Mouse (Mus musculus): ENCODE results near the gene Pfkm.

The Pfkm gene

DNA sequence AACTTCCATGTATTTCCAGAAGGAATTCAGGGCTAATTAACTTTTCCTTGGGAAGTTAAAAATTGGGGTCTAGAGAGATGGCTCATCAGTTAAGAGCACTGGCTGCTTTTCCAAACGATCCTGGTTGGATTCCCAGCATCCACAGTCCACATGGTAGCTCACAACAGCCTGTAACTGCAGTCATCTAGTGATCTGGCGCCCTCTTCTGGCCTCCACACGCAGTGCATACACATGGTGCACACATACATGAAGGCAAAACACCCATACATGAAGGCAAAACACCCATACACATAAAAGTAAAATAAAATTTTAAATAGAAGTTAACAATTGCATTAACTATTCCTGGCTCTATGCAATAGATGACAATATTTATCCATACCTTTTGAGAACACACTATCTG, 4.6 kb downstream of the Pfkm start:
- DNase-seq (ENCODE audit: low read depth, low spot score) = peak; percentile 16

DNA sequence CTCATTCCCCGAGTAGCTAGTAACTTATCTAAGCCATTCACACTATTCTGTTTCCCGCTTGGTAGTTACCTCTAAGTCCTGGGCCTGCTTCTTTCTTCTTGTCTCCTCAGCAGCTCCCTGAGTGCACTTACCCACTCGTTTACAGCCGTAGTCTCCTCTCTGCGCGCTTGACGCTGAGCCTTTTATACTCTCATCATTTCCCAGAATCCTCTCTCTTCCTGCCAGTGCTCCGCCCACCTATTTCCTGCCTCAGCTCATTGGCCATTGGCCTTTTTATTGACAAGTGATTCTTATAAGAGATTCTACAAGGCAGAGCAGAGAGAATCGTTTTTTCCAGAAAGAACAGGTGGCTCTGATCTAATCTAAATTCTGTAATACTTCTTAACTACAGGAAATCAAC, 6.1 kb downstream of the Pfkm start:
- no peak for DNase-seq (ENCODE audit: low read depth, low spot score)

DNA sequence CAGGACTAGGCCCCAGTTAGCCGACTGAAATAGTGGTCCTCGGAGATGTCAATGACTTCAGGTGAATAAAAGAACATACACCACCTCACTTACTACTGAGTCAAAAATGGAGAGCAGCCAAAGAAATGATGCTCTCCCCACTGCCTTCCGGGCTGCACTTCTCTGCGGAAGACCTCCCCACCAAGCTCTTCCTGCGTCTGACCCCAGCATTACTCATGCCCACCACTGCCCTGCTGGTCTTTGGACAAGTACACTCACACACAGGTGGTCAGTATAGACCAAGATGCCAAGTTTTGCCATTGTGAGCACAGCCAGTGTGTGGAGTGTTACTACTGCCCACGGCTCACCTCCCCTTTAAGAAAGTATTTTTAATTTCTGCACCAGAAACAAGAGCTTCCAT, 10.0 kb downstream of the Pfkm start:
- no peak for DNase-seq (ENCODE audit: low read depth, low spot score)

DNA sequence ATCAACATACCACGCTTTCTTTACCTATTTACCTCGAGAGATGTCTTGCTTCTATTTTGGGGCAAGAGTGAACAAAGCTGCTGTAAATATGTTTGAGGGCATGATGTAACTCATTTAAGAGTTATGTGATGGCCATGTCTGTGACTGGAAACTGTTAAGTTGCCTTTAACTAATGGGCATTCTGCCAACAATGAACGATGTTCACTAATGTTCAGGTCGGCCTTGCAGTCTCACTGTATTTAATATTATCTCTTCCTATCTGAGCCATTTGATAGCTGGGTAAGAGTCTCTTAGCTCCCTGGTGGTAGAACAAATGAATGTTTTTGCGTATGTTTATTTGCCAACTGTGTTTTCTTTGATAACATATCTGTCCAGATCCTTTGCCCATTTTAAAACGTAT, 14.1 kb downstream of the Pfkm start:
- no peak for DNase-seq (ENCODE audit: low read depth, low spot score)

DNA sequence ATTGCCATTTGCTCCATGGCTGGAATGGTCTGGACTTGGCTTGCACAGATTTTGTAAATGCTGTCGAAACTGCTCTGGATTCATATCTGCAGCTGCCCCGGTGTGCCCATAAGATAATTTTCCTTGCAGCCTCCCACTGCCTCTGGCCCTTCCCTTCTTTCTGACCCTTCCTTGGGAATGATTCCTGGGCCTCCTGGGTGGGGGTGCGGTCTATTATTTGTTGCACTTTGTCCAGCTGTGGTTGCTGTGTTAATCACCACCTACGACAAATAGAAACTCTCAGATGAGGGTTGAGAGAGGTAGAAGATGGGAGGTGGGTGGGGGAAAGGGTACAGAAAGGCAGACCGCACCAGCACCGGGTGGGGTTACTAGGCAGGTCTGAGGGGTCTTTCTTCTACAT, 14.8 kb downstream of the Pfkm start:
- no peak for DNase-seq (ENCODE audit: low read depth, low spot score)

DNA sequence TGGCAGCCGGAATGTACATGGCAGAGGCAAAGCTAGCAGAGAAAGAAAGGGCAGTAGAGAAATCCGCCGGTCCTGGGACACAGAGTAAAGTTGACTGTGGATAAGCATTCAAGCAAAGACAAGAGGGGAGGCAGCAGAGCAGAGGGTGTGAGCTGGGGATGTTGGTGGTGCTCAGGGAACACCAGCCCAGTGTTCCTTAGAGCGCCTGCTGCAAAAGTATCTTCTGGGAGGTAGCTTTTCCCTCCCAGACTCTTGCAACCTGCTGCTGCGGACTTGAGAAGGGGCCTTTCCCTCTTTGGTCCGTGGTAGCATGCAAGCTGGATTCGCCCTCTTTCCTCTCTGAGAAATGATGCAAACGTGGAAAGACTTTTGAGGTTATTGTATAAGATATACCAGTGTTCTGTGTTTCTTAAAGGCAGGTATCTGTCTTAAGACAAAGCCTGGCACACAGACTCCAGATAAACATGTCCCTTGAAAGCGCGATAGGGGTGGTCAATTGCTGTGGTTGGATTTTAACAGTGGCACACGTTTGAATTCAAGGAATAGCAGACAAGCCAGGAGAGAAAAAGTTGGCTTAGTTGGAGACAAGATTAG, 15.4 kb downstream of the Pfkm start:
- no peak for DNase-seq (ENCODE audit: low read depth, low spot score)

DNA sequence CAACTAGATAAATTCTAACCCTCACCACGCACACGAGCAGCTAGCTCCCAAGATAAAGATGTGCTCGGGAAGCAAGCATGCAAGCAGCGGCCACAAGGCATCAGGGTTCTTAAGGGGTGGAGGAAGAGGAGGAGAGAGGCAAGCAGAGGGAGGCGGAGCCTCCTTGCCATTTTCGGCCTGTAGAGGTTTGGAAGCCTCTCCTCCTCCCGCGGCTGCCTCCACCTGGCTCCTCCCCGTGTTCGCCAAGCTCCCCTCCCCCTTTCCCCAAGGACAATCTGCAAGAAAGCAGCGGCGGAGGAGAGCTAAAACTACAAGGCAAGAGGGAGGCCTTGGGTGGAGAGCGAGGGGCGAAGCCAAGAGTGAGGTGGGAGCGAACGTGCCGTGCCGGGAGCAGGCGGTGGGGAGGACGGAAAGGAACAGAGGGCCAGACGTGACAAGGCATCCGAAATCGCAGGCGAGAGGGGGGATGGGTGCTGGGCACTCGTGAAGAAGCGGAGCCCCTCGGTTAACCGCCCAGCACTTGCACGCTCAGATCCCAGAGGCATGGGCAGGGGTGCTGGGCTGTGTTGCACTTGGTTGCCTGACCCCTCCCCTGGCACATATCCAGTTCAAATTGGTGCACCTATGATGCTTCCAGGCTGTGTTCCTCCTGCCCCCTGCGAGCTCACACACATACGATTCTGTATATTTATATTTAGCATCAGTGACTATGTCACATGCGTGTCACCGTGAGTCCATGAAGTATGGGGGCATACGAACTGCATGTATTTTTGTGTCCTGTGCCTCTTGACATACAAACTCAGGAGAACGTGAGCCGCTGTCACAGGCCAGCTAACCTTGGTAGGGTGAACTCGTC, 16.1 kb downstream of the Pfkm start:
- peak; percentile 87 for DNase-seq (ENCODE audit: low read depth, low spot score)

DNA sequence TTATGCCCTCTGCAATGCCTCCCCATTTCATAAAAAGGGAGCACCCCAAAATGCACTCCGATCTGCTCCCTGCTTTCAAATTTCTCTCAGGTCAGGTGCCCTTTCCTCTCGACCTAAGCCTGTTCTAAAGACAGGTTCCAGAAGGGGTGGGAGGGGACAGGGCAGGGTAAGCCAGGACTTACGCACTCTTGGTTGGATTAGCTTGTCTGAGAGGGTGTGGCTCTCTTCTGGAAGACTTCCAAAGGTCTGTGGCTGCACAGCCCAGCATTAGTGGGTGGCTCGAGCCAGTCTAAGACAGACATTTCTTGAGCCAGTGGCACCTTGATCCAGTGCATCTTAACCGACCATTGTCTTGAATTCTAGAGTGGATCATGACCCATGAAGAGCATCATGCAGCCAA, 19.4 kb downstream of the Pfkm start:
- DNase-seq (ENCODE audit: low read depth, low spot score) = no peak

DNA sequence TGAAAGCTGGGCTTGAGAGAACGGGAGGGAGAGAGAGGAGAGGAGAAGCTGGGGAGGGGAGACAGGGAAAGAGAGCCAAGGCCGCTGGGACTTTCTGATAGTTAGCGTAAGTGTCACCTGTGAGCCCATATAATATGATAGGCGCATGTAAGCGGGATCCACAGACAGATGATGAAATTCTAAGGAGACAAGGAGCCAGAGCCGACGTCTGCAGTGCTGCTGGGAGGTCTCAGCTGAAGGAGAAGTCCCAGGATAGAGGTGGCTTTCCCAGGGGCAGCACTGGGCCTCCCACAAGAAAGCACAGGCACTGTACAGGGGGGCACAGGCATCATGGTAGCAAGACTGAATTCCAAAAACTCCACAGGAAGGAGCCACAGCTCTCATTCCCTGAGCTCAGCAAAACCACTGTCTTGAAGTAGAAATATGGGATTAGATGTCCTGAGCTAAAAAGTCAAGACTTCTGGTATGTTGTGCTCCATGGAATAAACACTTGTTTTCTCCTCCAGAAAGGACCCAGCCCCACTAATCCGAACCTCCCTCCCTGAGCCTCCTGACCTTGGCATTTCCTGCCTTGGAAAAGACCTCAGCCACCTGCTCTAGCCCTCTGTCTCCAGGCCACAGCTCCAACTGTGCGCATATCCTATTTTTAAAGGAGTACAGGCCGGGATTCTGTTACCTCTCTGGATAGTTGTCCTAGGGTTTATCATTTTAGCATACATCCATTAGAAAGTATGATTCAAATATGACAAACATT, 21.9 kb downstream of the Pfkm start:
- DNase-seq (ENCODE audit: low read depth, low spot score) = no peak

DNA sequence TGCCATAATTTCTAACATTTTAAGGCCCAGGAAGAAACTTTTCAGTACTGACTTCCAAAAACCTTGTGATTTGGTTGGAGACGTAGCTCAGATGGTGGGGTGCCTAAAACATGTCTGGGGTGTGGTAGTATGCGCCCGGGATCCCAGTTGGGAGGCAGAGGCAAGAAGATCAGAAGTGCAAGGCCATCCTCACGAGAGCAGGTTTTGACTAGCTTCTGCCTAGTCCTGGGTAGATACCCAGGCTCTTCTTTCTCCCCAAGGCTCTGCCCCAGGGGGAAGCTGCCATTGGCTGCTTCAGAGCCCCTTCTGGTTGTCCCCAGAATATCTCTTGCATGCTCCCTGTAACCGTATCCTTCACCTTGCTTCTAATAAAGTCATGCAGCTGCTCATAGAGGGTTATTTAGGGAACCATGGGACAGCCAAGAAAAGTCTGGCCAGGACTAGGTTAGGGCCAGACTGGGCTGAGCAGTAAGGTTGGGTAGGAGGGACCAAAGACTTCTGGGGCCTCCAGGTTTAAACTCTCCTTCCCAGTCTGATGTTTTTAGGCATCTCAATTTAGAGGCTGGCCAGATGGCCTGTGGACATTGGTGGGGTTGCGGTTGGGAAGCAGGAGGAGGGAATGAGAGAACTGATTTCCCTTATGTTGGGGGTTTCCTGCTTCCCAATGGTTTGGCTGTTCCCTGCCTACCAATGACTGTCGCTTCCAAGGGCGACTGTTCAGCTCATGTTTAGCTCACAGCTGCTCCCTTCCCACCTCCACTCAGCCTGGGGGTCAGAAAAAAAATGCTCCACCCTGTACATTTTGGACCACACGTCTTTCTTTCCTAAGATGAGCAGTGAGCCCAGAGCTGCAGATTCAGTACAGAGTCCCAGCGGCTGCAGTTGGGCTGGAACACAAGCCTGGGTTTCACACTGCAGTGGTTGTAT, 22.7 kb downstream of the Pfkm start:
- no peak for DNase-seq (ENCODE audit: low read depth, low spot score)

DNA sequence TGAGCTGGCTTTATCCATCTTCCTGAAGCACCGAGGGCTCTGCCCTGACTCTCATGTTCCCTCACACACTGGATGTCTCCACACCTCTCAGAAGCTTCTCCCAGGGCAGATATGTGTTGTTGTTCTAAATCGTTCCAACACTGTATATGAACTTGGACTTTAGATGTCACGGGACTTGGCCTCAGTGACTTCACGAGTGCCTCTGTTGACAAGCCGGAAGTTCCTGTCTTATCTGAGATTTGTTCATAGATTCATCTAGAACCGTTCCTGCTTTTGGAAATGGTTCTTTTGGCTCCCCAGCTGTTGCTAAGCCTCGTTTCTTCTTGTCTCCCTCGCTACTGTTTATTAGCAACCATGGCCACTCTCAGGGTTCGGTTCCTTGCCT, 23.4 kb downstream of the Pfkm start:
- no peak for DNase-seq (ENCODE audit: low read depth, low spot score)

DNA sequence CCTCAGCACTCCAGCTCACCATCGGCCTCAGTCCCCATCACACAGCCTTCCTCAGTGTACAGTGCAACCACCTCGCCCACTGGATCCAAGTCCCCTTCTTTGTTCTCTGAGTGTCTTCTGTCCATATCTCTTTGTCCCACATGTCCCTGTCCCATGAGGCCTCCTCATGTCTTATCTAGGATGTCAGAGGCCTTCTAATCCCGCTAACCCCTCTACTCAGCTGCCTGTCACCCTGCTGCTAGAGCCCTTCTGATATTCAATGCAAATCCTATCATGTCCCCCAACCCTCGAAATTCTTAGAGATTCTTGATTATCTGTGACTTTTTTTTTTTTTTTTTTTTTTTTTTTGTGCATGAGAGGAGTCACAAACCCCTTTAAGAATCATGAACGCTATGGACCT, 23.9 kb downstream of the Pfkm start:
- DNase-seq (ENCODE audit: low read depth, low spot score) = no peak

DNA sequence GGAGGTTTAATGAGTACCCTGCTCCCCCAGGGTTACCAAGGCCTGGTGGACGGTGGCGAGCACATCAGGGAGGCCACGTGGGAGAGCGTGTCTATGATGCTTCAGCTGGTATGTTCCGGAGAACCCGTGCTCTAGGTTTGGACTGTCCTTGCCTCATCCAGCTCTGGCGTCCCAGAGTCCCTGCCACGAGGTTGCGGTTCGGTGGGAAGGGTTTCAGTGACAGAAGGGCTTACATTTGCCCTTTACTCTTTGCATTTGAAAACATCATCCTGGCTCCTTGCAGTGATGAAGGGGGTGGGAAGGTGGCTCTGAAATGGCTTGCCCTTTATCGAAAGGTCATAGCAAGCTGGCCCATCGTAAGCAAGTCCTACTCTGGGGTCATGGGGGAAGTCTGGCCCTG, 27.0 kb downstream of the Pfkm start:
- DNase-seq (ENCODE audit: low read depth, low spot score) = no peak

DNA sequence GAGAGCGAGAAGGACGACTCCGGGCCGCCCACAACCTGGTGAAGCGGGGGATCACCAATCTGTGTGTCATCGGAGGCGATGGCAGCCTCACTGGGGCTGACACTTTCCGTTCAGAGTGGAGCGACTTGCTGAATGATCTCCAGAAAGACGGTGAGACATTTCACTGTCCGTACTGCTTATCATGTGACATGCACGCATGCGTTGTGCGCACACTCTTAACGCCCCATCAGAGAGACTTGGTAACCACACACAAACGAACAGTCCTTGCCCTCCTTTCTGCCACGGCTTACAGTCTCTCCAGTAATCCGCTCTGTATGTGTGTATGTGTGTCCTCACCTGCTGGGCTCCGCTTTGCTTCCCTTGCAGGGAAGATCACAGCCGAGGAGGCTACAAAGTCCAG, 28.4 kb downstream of the Pfkm start:
- DNase-seq (ENCODE audit: low read depth, low spot score) = no peak

DNA sequence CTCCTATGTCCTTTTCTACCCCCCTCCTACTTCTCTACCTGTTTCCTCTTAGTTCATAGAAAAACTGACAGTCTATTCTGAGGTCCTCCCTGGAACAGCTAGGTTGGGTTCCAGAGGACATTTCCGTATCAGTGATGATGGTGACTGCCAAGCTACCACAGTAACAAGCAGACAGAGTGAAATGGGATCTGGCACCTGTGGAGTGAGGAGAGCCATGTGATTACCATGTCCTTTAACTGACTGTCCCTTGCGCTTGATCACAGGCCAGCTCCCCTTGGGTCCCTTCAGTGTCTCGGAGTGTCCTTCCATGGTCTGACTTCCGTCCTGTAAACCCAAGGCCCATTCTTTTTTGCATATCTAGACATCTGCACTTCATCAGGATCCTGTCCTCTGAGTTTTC, 38.6 kb downstream of the Pfkm start:
- no peak for DNase-seq (ENCODE audit: low read depth, low spot score)

DNA sequence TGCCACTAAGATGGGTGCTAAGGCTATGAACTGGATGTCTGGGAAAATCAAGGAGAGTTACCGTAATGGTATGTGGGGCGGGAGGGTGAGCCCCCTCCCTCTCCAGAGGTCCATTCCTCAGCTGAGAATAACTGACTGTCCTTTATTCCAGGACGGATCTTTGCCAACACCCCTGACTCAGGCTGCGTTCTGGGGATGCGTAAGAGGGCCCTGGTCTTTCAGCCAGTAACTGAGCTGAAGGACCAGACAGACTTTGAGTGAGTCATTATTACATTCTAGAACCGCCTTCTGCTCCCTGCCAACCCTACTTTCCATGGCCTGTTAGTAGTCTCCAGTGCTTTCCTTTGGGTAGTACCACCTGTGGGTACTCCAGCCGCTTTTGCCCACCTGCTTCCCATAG, 39.1 kb downstream of the Pfkm start:
- no peak for DNase-seq (ENCODE audit: low read depth, low spot score)

DNA sequence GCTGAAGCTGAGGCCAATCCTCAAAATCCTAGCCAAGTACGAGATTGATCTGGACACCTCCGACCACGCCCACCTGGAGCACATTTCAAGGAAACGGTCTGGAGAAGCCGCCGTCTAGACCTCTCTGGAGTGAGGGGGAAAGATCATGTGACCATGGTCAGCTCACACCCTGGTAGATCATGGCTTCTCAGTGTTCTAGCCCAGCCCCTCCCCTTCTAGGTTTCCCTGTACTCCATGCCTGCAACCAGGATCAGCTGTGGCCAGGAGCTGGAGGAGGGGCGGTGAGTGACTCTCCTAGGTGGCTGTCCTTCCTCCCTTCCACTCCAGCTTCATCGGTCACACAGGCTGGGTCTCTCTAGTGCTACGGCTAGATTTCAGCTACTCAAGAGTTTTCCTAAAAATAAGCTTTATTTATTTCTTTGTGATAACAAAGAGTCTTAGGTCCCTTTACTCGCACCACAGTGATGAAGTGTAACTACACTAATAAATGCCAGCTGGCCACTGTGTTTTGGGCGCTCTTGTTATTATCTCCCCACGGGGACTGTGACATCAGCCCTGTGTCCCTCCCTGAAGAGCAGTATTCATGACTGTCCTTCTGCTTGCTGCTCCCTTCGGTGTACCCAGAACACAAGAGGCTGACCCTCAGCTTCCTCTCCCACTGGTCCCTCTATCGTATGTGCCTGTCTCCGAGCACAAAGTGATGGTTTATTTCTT, 39.7 kb downstream of the Pfkm start:
- DNase-seq (ENCODE audit: low read depth, low spot score) = no peak

DNA sequence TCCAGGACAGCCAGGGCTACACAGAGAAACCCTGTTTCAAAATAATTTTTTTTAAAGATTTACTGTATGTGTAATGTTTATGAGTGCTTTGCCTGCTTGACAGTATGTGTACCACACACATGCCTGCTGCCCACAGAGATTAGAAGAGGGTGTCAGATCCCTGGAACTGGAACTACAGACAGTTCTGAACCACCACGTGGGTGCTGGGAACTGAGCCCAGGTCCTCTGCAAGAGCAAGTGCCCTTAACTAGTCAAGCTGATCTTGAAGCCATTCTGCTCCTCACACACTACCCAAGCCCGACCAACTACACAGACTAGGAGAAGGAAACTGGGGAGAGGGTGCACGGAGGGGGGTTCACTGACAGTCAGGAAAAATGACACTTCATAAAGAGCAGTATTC, 41.1 kb downstream of the Pfkm start:
- DNase-seq (ENCODE audit: low read depth, low spot score) = no peak

DNA sequence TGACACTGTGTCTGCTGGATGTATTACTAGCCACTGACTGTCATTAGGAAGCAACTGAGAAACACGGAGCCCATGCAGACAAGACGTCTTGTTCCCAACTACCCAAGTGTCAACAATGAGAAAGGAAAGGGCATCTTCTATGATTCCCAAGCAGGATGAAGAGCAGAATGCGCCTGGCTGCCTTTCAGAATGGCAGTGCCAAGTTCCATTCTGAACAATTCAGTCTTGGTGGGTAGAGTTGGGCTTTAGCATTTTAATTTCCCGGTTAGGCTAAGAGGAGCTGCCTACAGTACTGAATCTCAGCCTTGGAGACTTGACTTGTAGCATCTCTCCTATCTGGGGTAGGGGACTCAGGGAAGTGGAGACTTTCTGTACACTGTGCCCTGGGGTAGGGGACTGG, 41.6 kb downstream of the Pfkm start:
- no peak for DNase-seq (ENCODE audit: low read depth, low spot score)

DNA sequence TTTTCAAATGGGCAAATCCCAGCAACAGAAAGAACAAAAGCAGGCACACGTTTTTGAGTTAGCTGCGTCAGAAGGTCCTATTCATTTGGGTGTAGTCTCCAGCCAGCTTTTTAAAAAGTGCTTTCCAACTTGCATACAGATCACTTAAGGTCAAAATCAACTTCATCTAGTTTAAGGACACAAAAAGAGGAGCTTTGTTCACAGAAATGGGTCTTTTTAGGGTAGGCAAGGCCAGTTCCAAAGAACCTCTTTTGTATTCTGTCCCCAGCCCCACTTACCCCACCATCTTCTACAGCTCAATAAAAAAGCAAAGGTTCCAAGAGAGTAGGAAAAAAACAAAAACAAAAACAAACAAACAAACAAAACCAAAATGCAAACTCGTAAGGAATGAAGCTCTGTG, 42.3 kb downstream of the Pfkm start:
- DNase-seq (ENCODE audit: low read depth, low spot score) = no peak

DNA sequence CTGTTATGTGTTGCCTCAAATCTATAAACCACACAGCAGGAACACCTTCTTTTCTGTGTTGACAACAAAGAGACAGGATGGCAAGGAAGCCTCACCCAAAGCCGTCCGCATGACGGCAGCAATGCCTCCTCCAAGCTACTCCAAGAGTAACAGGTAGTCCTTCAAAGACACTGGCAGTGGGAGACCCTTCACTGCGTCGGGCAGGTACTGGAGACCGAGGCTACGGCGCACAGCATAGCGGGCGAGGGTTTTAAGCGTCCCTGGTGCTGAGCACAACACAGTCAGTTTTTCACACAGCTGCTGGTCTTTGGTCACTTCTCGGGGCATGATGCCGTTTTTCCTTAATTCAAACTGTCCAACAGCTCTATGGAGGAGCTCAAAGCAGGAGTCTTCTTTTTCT, 43.3 kb downstream of the Pfkm start:
- no peak for DNase-seq (ENCODE audit: low read depth, low spot score)

All from mesoderm, embryonic 11.5 days (tissue).